Mouse (Mus musculus): ENCODE measurements around the gene Adam4. TPM values are rescaled to one million over a fixed set of nuclear protein-coding genes. Genes with fewer than 3 reads are reported as not detected.

The Adam4 gene
- 1 to 10 TPM; 1.4 to 2.0 TPM for total RNA-seq (2023)

GRCm38 (mm10) chr12:81421846-81422245 is at the start of gene Adam4:
Gene Adam4, minus strand, starts transcription at chr12:81421946.

DNA sequence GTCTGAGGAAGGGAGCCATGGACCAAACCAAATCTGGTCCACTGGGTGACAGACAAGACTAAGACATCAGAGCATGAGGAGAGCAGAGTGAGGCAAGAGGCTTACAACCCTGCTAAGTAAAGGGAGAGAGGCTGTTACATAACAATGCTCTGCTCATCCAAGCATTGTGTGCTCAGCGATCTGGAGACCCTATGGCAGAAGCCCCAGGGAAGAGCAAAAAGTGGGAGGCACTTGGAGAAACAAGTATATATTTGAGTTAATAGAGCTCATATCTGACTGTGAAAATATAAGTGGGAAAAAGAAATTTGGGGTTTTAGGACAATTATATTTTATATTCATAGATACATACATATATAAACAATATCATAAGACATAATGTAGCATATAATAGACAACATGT is 42.4 kb downstream of the Adam4 start, which contains the start of gene Gm4787:
Gene Gm4787 (minus strand): TSS at position 101 of the 400 bp plus-strand sequence.

Other genes starting within 250 kb of the Adam4 start
- gene Slc8a3, start 88.8 kb downstream of the Adam4 start, total RNA-seq (2023), result not detected
- gene Gm4787, start 42.5 kb downstream of the Adam4 start, total RNA-seq (2023), result under 1 TPM; 0.39 to 0.46 TPM
- 10 to 100 TPM; 54.4 to 56.8 TPM for gene Cox16, start 63.2 kb upstream of the Adam4 start, total RNA-seq (2023)
- 10 to 100 TPM in 1 of 2 experiments, 1 to 10 TPM in 1; 6.4 to 14.8 TPM for gene Gm20498, start 111.0 kb upstream of the Adam4 start, total RNA-seq (2023)
- 10 to 100 TPM; 12.1 to 14.6 TPM for gene Synj2bp, start 111.0 kb upstream of the Adam4 start, total RNA-seq (2023)
- gene Adam21, start 146.5 kb upstream of the Adam4 start, total RNA-seq (2023), result not detected
- 10 to 100 TPM; 43.5 to 51.9 TPM for gene Med6, start 173.1 kb upstream of the Adam4 start, total RNA-seq (2023)
- gene Ttc9, start 209.3 kb upstream of the Adam4 start, total RNA-seq (2023), result not detected